ENCODE assay signal across 14 mouse cellular contexts in genomic region chr1:183114554-183114953, GRCm38 (mm10).
DNase-seq lines count a peak whose midpoint lies in the region; ATAC-seq lines count a peak whose summit lies in the region.
"Had no signal": no experiment of that assay in that cellular context is flagged by ENCODE, and none has a peak within 500 bp of the region (broad histone marks: within the 10 kb centered on the region; RNA-seq: fewer than 3 reads in every experiment).

No protein-coding gene starts in this region.

- ATAC-seq in kidney, embryonic 15.5 days (replicated peaks; ENCODE audit: low FRiP score) = no peak
- no peak for ATAC-seq in intestine, embryonic 16.5 days
- ATAC-seq: CD4-positive, CD25-positive, alpha-beta regulatory T cell, adult 4 months; liver, embryonic 12.5 days had no signal

- peaks cover 63% of the 10 kb centered on the region for H3K4me1 ChIP-seq in kidney, embryonic 15.5 days
- peaks cover 11% of the 10 kb centered on the region for H3K4me1 ChIP-seq in intestine, embryonic 16.5 days (ENCODE audit: control insufficient read depth, insufficient read depth, low read length)

- DNase-seq in kidney, postnatal 14 days = no peak
- peak; percentile 21 for DNase-seq in thymus, postnatal 4 days
- DNase-seq in thymus, postnatal 25 days = no peak
- no peak for DNase-seq in cerebellum, adult 11 months
- DNase-seq in urinary bladder, postnatal 36 days (ENCODE audit: low spot score in 2 of 2) = no peak
- DNase-seq: adrenal gland, adult 2 months; cerebellum, adult 2 months; kidney, adult 9 months had no signal

- H3K4me2 ChIP-seq in kidney, embryonic 15.5 days = no peak overlapping the region
- no peak overlapping the region for H3K4me2 ChIP-seq in intestine, embryonic 16.5 days (ENCODE audit: low read depth, low read length)
- H3K4me2 ChIP-seq: heart, embryonic 15.5 days; liver, embryonic 12.5 days; lung, embryonic 15.5 days had no signal

- 62% methylated on average over 6 of the region's 6 CpGs for WGBS in kidney, embryonic 15.5 days
- 67% methylated on average over 6 of the region's 6 CpGs for WGBS in intestine, embryonic 16.5 days

- H3K27me3 ChIP-seq in kidney, embryonic 15.5 days = no peaks in the 10 kb centered on the region
- no peaks in the 10 kb centered on the region for H3K27me3 ChIP-seq in intestine, embryonic 16.5 days (replicated peaks; ENCODE audit: control insufficient read depth, insufficient read depth, low read length)
- H3K27me3 ChIP-seq: heart, embryonic 15.5 days; liver, embryonic 12.5 days; lung, embryonic 15.5 days had no signal

- H3K9me3 ChIP-seq in kidney, embryonic 15.5 days (replicated peaks) = no peaks in the 10 kb centered on the region
- H3K9me3 ChIP-seq in intestine, embryonic 16.5 days (ENCODE audit: control insufficient read depth, low read length) = no peaks in the 10 kb centered on the region
- H3K9me3 ChIP-seq: heart, embryonic 15.5 days; liver, embryonic 12.5 days; lung, embryonic 15.5 days had no signal

- peak overlapping the region; percentile 66; the same call in 1 of the 2 replicates for H3K27ac ChIP-seq in kidney, embryonic 15.5 days
- peak overlapping the region; percentile 53 for H3K27ac ChIP-seq in intestine, embryonic 16.5 days (ENCODE audit: low read length)
- H3K27ac ChIP-seq: heart, embryonic 15.5 days; liver, embryonic 12.5 days; lung, embryonic 15.5 days had no signal

- no peaks in the 10 kb centered on the region for H3K36me3 ChIP-seq in kidney, embryonic 15.5 days
- no peaks in the 10 kb centered on the region for H3K36me3 ChIP-seq in intestine, embryonic 16.5 days (ENCODE audit: control insufficient read depth, insufficient read depth, low read length)
- H3K36me3 ChIP-seq: heart, embryonic 15.5 days; liver, embryonic 12.5 days; lung, embryonic 15.5 days had no signal

- no peak overlapping the region for H3K9ac ChIP-seq in kidney, embryonic 15.5 days
- peak overlapping the region; percentile 10; the same call in 1 of the 2 replicates for H3K9ac ChIP-seq in intestine, embryonic 16.5 days (ENCODE audit: low read depth, low read length)
- H3K9ac ChIP-seq: heart, embryonic 15.5 days; liver, embryonic 12.5 days; lung, embryonic 15.5 days had no signal

- no peak overlapping the region for H3K4me3 ChIP-seq in kidney, embryonic 15.5 days (replicated peaks)
- H3K4me3 ChIP-seq in intestine, embryonic 16.5 days (ENCODE audit: low read length) = no peak overlapping the region
- H3K4me3 ChIP-seq: heart, embryonic 15.5 days; liver, embryonic 12.5 days; lung, embryonic 15.5 days had no signal
